Mouse (Mus musculus): ENCODE measurements around the gene Syndig1. TPM values are rescaled to one million over a fixed set of nuclear protein-coding genes. Genes with fewer than 3 reads are reported as not detected.

Syndig1 gene
- polyA plus RNA-seq, 1 experiment from 2014 or later, result 3.4 TPM

Other genes starting within 250 kb of the Syndig1 start
- gene C530025M09Rik, start 2.0 kb downstream of the Syndig1 start, polyA plus RNA-seq (2014; fragmentation: Nextera tagmentation; extraction: Ambion mirVana), result not detected in 2 replicates